Mouse (Mus musculus) spleen, postnatal 10 days (tissue): ENCODE results near the gene Cfap99.

Experiments
- DNase-seq, 2 experiments: peaks; one replicate each; pipeline ENCODE4 v3.0.0; 2021 to 2022; ENCODE audit warnings: low spot score in 2 of 2

Cfap99 gene

GRCm38 (mm10) chr5:34278058-34278457, 10.3 kb upstream of the Cfap99 start:
- no peak for DNase-seq

DNA sequence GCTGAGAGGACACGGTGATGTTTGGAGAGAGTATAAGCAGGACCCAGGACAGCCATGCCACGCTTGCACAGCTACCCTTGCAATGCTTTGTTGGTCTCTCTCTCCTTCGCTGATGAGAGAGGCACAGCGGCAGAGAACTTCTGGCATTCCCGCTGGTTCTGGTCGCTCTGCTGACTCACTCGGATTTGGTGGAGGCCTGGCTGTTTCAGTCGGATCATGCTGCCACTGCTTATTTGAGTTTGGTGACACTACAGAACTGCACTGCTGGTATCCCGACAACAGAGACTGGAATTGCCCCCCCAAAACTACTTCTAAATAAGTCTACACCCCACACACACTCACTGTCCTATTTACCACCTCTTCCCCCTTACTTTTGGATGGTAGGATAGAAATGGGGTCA, 9.2 kb upstream of the Cfap99 start:
- no peak for DNase-seq

- DNase-seq = no peak
These were observed 7.4 kb upstream of the Cfap99 start for GRCm38 (mm10) chr5:34280976-34281375.

- DNase-seq = no peak
These were observed 5.0 kb upstream of the Cfap99 start for GRCm38 (mm10) chr5:34283355-34283754.

DNA sequence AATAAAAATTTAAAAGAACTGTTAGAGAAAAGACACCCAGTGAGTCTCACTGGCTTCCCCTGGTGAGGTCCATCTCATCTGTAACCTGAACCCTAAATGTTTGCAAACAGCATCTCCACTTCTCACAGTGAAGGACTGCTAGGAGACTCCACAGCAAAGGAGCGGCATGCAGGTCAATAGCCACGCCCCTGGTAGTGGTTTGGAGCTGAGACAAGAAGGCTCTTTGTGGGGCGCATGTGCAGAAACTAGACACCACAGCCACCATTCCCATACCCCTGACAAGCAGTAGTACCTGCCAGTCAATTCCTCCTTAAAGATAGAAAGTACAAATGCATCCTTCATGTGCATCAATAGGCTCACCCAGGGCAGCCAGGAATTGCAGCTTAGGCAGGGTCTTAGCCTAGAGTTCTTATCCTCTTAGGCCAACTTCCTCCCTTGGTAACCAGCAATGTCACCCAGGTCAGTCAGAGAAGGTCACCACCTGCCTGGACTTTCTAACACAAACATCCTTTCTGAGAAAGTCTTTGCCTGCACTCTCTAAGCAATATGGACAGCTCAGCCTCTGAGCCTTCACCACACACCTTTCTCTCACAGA, 4.1 kb upstream of the Cfap99 start:
- DNase-seq = no peak

DNA sequence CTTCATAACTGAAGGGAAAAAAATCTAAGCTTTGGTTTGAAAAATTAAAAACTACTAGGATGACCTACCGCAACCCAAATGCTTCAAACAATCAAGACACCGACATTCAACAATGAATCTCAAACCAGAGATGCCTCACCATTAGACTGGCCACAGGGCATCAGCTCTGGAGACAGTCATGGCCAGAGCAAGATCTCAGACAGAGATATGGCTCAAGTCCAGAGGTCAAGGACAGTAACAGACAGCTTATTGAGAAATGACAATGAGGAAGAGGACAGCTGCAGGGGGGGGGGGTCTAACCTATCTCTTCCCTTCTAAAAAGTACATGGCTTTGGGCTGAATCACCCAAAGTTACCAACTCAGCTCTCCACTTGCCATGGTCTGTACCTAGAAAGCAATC, 3.1 kb upstream of the Cfap99 start:
- no peak for DNase-seq

DNA sequence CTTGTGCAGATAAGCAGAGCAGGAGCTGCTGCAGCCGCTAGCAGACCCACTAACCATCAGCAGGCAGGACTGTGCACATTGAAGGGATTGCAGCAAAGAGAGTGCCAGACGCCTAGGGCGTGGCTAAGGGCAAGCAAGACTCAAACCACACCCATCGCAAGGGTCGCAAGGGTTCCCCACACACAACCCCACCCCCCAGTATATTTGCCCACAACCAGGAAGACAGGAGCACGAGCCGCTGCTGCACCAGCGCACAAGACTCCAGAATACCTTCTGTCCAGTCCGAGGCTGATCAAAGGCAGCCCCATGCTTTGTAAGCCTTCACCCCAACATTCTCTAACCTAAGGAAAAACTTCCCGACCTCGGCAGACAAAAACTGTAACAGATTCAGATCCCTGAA, 1.9 kb upstream of the Cfap99 start:
- no peak for DNase-seq

DNA sequence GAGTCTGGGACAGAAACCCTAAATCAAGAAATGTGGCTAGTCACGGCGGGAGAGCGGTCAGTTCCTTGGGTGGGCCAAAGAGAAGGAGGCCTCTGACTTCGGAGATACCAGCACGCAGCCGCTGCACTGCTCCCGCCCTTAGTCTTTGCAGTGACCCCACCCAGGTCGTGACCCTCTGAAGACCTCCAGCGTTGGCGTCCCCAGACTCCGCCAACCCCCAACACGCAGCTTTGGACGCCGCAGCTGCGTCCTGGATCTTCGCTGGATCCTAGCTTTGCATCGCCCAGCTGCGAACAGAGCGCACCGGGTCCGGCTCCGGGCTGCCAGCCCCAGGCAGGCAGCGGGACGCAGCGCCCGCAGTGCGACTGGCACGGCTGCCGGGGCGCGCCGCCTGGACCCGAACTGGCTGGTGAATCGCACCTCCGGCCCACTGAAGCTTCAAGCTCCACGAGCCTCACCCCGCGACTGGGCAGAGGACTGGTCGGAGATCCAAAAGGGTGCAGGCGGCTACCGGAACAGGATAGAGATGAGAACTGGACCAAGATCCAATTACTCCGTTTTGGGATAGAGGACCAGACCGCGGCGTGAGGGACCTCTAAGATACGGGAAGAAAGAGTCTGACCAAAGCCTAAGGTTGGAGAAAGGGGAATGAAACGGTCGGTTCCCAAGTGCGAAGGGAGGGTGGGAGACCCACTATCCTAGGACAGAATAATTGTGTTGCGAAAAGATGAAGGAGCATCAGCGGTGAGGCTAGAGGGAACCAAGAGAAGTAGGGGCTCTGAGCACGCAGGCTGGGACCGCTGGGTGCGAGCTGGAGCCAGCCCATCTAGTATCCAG, 1.2 kb upstream of the Cfap99 start:
- DNase-seq = no peak

- DNase-seq = no peak
These were observed 608 bp upstream of the Cfap99 start for GRCm38 (mm10) chr5:34287838-34288145.

DNA sequence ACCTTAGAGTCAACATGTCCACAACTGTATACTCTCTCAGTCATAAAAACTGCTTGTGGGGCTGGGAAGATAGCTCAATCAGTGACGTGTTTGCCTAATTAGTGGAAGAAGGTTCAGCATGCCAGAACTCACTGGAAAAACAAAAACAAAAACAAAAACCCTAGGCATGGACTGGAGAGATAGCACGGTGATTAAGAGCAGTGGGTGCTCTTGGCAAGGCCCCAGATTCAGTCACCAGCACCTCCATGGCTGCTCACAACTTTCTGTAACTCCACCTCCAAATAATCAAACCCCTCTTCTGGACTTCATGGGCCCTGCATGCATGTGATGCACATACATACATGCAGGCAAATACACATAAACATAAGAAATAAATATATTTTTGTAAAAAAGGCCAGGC, 886 bp downstream of the Cfap99 start:
- no peak for DNase-seq

DNA sequence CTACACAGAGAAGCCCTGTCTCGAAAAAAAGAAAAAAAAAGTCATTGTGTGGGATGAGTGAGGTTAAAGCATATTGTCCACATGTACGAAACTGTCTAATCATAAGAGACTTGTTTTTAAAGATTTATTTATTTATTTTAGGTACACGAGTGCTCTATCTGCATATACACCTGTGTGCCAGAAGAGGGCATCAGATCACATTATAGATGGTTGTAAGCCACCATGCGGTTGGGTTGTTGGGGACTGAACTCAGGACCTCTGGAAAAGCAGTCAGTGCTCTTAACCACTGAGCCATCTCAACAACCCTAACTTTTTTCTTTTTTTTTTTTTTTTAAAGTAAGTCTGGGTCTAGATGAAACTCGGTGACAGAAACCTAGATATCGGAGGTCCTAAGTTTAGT, 5.0 kb downstream of the Cfap99 start:
- no peak for DNase-seq

DNA sequence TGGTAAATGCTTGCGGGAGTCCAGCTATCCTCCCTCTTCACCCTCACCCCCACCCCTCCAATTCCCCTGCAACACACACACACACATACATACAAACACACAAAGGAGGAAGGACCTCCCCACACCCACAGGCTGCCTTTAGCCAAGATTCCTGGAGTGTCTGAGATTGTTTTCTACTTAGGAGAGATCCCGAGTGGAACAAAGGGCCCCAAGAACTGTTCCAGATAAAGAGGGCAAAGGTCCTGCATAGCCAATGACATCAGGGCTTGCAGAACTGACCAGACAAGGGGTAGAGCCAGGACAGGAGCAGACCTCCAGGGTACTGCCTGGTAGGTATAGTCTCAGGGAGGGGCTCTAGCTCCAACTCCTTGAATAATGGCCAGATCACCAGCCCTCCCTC, 6.3 kb downstream of the Cfap99 start:
- DNase-seq = no peak

DNA sequence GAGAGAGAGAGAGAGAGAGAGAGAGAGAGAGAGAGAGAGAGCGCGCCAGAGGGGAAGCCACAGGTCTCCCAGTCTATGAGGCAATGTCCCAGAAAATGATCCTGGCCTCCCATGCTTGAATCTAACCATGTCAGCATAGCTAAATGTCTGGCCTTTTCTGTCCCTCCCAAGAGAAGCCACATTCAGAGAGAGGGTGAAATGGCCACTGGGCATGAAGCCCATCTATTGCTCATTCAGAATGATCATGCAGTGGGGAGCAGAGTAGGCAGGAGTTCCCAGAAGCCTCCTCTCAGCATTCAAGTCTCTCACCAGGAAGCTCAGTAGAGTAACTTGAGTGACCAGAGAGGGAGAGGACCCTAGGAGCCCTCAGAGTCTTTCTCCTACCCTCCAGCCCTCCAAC, 6.7 kb downstream of the Cfap99 start:
- no peak for DNase-seq

DNA sequence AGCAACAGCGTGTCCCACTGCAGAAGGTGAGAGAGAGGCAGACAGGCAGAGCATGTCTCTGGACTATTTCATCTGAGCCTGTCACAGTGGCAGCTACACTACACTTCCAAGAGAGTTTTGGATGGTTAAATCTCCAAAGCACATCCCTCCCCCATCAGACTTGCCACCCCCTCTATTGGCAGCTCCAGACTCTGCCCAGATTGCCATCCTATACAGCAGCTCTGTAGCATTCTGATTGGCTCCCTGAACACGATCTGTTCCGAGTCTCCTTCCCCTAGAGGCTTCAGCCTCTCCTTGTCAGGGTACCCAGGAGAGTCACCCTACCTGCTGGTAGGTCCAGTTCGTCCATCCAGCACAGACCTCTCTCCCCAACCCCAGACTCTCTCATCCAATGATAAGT, 9.7 kb downstream of the Cfap99 start:
- no peak for DNase-seq

- DNase-seq = no peak
These were observed 10.6 kb downstream of the Cfap99 start for GRCm38 (mm10) chr5:34298937-34299535.

DNA sequence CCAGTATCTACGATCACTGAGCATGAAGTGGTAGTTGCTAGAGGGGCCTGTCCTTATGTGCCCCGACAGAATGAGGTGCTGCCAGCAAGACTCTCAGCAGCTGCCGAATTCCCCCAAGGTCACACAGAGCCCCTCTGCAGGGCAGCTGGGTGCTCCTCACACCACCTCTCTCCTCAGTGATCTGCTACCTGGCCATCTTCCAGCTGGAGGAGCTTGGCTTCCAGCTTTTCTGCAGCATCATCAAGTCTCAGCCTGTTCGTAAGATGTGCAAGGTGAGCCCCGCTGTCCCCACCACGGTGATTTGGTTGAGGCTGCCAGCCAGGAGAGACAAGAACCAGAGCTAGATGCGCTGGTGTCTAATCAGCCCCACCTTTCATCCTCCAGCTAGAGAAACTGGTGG, 14.0 kb downstream of the Cfap99 start:
- no peak for DNase-seq

GRCm38 (mm10) chr5:34309016-34309415, 20.6 kb downstream of the Cfap99 start:
- no peak for DNase-seq

- no peak for DNase-seq
These were observed 31.2 kb downstream of the Cfap99 start for GRCm38 (mm10) chr5:34319491-34320034.

DNA sequence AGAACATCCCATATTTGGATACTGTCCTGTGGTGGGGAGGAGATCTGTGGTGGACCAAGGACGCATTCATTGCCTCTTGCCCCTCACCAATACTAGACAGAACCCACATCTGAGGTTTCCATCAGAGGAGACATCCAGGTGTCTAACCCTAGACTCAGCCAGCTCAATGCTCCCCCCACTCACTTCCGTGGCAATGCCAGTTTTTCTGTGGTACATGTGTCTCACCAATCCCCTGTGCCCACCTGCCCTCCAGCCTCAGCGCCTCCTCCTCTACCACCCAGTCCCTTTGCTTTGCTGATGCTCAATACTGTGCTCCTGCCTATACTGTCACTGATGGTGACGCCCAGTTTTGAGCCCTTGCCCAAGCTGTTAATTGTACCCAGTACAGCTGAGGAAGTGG, 32.8 kb downstream of the Cfap99 start:
- no peak for DNase-seq

- no peak for DNase-seq
These were observed 36.9 kb downstream of the Cfap99 start for GRCm38 (mm10) chr5:34325286-34325685.

GRCm38 (mm10) chr5:34326249-34326691, 37.9 kb downstream of the Cfap99 start:
- no peak for DNase-seq

DNA sequence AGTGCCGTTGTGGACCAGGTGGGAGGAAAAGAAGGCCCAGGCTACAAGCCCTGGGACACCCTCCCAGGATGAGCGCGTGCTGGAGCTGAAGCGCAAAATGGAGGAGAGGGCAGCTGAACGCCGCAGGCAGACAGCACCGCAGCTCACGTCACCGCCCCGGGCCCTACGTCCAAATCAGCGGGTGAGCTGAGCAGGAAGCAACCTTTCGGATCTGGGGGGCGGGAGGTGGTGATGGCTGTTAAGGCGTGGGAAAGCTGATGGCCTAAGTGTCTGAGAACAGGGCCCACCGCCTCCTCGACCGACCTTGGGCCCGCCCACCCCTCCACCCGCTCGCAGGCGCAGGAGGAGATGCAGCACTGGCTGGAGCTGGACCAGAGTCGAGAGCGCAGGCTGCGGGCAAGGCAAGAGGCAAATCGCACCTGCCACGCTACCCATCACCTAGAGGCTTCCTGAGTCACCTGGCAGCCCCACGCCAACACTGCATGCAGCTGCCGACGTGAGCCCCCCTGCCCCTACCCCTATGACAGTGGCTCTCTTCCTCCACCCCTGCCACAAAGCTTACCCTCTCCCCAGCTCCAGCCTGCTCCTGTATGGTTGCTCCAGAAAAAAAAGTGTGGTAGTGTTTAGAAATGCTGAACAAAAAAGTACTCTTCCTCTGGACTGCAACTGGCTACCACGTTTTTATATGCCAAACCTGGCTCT, 38.6 kb downstream of the Cfap99 start:
- peak in 1 of 2 experiments; percentile 27 for DNase-seq
